Mouse (Mus musculus): ENCODE measurements at regions not wholly inside any gene's neighbourhood (a gene's known extent, or its start where the extent isn't known, plus 50 kb on each side); places are given as distances from the start of the nearest gene placed in this dataset.
"Not testable (repeated sequence)": the region's sequence is repeated elsewhere in the genome, so short reads cannot be mapped to it uniquely, and the experiment has no call there.

GRCm38 (mm10) chr9:11192183-11192582 lies 287.6 kb upstream of the Cntn5 start:
- DNase-seq (ENCODE audit: low read depth), result no peak

GRCm38 (mm10) chr9:11145799-11146198 lies 241.2 kb upstream of the Cntn5 start:
- no peak for DNase-seq (ENCODE audit: low read depth)

- no peak for DNase-seq (ENCODE audit: low read depth)
Observed at GRCm38 (mm10) chr9:11126833-11127232, 222.3 kb upstream of the Cntn5 start.

GRCm38 (mm10) chr9:11119153-11119552 lies 214.6 kb upstream of the Cntn5 start:
- DNase-seq (ENCODE audit: low read depth), result no peak

- DNase-seq (ENCODE audit: low read depth), result not testable (repeated sequence)
Observed at GRCm38 (mm10) chr9:11107828-11108227, 203.3 kb upstream of the Cntn5 start.

- not testable (repeated sequence) for DNase-seq (ENCODE audit: low read depth)
Observed at GRCm38 (mm10) chr9:11107212-11107611, 202.6 kb upstream of the Cntn5 start.

GRCm38 (mm10) chr9:11106268-11106667 lies 201.7 kb upstream of the Cntn5 start:
- no peak for DNase-seq (ENCODE audit: low read depth)

GRCm38 (mm10) chr9:11103448-11103847 lies 198.9 kb upstream of the Cntn5 start:
- peak; percentile 22 for DNase-seq (ENCODE audit: low read depth)

GRCm38 (mm10) chr9:11092874-11093273 lies 188.3 kb upstream of the Cntn5 start:
- DNase-seq (ENCODE audit: low read depth), result no peak

GRCm38 (mm10) chr9:11067125-11067524 lies 162.6 kb upstream of the Cntn5 start:
- DNase-seq (ENCODE audit: low read depth), result not testable (repeated sequence)

- no peak for DNase-seq (ENCODE audit: low read depth)
Observed at GRCm38 (mm10) chr9:11062856-11063255, 158.3 kb upstream of the Cntn5 start.

Measured in 416B (cell line).